Mouse (Mus musculus) effector memory CD4-positive, alpha-beta T cell, adult 5 months (primary cell): ENCODE data around the gene Olfr1454. TPM values are rescaled to one million over a fixed set of nuclear protein-coding genes. Genes with fewer than 3 reads are reported as not detected.

ENCODE experiments used
- polyA plus RNA-seq: library from polyadenylated mRNA; unstranded; fragments of 100-300 nt; shearing (Covaris generic); gene quantifications from one replicate; pipeline ENCODE4 v1.2.1, GENCODE M21; 2017

Olfr1454 gene
- polyA plus RNA-seq, result not detected

DNA sequence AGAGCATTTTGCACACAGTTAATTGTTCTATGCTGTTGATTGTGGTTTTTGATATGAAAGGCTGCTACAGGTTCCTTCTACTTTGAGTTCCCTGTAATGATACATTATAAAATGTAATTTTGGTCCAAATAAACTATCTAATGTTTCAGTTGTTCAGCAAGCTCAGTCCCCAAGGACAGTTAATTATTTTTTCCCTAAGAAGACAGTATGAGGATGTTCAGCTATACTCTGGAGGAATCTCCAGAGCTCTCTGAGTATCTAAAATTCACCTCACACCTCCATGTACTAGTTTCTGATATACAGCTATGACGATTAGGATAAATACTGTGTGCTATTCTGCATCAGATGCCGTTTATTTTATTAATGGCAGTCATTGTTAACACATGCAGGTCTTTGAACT, at the start of gene Olfr1454:
TSS of gene Olfr1454 (plus strand) at position 301 of the 400 bp plus-strand sequence.

DNA sequence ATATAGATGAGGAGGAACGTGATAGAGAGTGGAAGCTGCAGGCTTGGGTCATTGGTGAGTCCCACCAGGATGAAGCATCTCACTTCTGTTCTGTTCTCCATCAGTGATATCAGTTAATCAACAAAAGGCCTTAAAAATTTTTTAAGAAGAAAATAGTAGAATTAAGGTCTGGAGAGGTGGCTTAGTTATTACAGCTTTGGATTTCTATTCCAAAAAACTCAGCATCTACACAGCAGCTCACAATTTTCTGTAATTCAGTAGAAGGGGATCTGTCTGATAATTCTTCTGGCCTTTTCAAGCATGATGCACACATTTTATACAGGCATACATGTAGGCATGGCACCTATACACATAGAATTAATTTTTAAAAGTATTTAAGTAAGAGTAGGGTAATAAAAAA, 32.2 kb upstream of the Olfr1454 start, which contains the start of gene Olfr1453:
TSS of gene Olfr1453 (minus strand) at position 101 of the 400 bp plus-strand sequence.

DNA sequence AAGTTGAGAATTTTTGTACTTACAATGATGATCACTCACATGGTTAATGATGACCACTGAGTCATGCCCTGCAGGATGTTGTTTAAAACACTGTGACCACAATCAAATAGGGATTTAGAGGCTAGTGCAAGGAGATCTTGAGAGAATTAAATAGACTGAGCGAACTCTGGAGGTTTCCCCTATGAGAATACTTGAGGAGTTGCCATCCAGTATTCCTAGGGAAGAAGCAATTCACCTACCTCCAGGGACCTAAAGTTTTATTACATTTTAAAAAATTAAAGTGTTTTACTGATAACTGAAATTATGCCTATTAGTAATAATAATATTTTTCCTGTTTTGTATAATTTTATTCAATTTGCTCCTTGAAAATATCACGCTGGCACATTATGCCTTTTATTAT, 37.4 kb downstream of the Olfr1454 start, which contains the start of gene Olfr1457:
TSS of gene Olfr1457 (minus strand) at position 101 of the 400 bp plus-strand sequence.

DNA sequence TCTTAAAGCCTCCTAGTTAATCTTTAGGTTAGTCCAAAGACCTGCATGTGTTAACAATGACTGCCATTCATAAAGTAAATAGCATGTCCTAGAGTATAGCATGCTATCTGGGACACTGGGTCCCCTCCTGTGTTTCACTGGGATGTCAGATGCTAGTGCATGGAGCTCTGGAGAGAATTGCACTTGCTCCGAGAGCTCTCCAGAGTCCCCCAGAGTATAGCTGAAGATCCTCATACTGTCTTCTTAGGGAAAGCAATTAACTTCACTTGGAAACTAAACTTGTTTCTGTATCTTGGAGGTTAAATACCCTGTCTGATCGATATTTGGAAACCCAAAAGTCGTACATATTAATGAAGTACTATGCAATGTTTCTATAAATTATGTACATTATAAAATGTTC, 46.3 kb downstream of the Olfr1454 start, which contains the start of gene Olfr1458:
TSS of gene Olfr1458 (minus strand) at position 101 of the 400 bp plus-strand sequence.

Other genes starting within 250 kb of the Olfr1454 start
- gene Gm5244, start 213.9 kb upstream of the Olfr1454 start, polyA plus RNA-seq, result not detected
- not detected for gene Olfr1444, start 203.3 kb upstream of the Olfr1454 start, polyA plus RNA-seq
- gene Olfr1445, start 176.8 kb upstream of the Olfr1454 start, polyA plus RNA-seq, result not detected
- gene Olfr1446, start 167.1 kb upstream of the Olfr1454 start, polyA plus RNA-seq, result not detected
- not detected for gene Olfr1447, start 156.9 kb upstream of the Olfr1454 start, polyA plus RNA-seq
- not detected for gene Olfr1448, start 136.2 kb upstream of the Olfr1454 start, polyA plus RNA-seq
- gene Olfr1449, start 129.8 kb upstream of the Olfr1454 start, polyA plus RNA-seq, result not detected
- not detected for gene Olfr1450, start 110.4 kb upstream of the Olfr1454 start, polyA plus RNA-seq
- gene Olfr1451, start 65.6 kb upstream of the Olfr1454 start, polyA plus RNA-seq, result not detected
- not detected for gene Olfr1453, start 32.3 kb upstream of the Olfr1454 start, polyA plus RNA-seq
- gene Olfr1457, start 37.3 kb downstream of the Olfr1454 start, polyA plus RNA-seq, result 0.15 TPM
- not detected for gene Olfr1458, start 46.2 kb downstream of the Olfr1454 start, polyA plus RNA-seq
- gene Olfr1459, start 88.9 kb downstream of the Olfr1454 start, polyA plus RNA-seq, result not detected
- not detected for gene Olfr1461, start 102.4 kb downstream of the Olfr1454 start, polyA plus RNA-seq
- not detected for gene Olfr1462, start 125.1 kb downstream of the Olfr1454 start, polyA plus RNA-seq
- not detected for gene Olfr1463, start 170.7 kb downstream of the Olfr1454 start, polyA plus RNA-seq